Mouse (Mus musculus) limb, embryonic 14.5 days (tissue): ENCODE results near the gene Zswim4. TPM values are rescaled to one million over a fixed set of nuclear protein-coding genes. Genes with fewer than 3 reads are reported as not detected.

ENCODE experiments used
- ATAC-seq: fragments of 200-750 bp; cut with Nextera tagmentation; 2 replicates; pipeline ENCODE4 v1.8.0; 2017; ENCODE audit warnings: low read depth, moderate number of reproducible peaks, moderate TSS enrichment; ENCODE audit not compliant: low FRiP score
- DNase-seq: peaks from one replicate; pipeline ENCODE4 v3.0.0-alpha.2; 2015; ENCODE audit warnings: low spot score
- H3K27ac ChIP-seq: fragments of 300-500 bp; sonication (generic); replicated peaks from 2 replicates; pipeline ENCODE4 v1.5.1; 2014; ENCODE audit warnings: low read depth, mild to moderate bottlenecking, low read length, moderate library complexity, mixed read lengths
- H3K27me3 ChIP-seq: fragments of 300-500 bp; sonication (generic); 2 replicates; pipeline ENCODE4 v1.6.1; 2014; ENCODE audit warnings: low read length, mixed read lengths; ENCODE audit not compliant: control insufficient read depth, insufficient read depth
- H3K36me3 ChIP-seq: fragments of 300-500 bp; sonication (generic); 2 replicates; pipeline ENCODE4 v1.6.1; 2014; ENCODE audit warnings: mild to moderate bottlenecking, low read length, moderate library complexity, mixed read lengths; ENCODE audit not compliant: control insufficient read depth, insufficient read depth
- H3K4me1 ChIP-seq: fragments of 300-500 bp; sonication (generic); 2 replicates; pipeline ENCODE4 v1.6.1; 2014; ENCODE audit warnings: antibody characterized with exemption, low read length, mixed read lengths; ENCODE audit not compliant: control insufficient read depth, insufficient read depth
- H3K4me2 ChIP-seq: fragments of 300-500 bp; sonication (generic); replicated peaks from 2 replicates; pipeline ENCODE4 v1.6.1; 2014; ENCODE audit warnings: low read depth, mild to moderate bottlenecking, low read length, moderate library complexity; ENCODE audit not compliant: severe bottlenecking
- H3K4me3 ChIP-seq: fragments of 300-500 bp; sonication (generic); replicated peaks from 2 replicates; pipeline ENCODE4 v1.5.1; 2014; ENCODE audit warnings: low read length
- H3K9ac ChIP-seq: fragments of 300-500 bp; sonication (generic); 2 replicates; pipeline ENCODE4 v1.6.1; 2014; ENCODE audit warnings: mild to moderate bottlenecking, low read depth, low read length, moderate library complexity; ENCODE audit not compliant: severe bottlenecking
- H3K9me3 ChIP-seq: fragments of 300-500 bp; sonication (generic); 2 replicates; pipeline ENCODE4 v1.6.1; 2016; ENCODE audit warnings: low read length; ENCODE audit not compliant: control insufficient read depth
- POLR2A ChIP-seq: fragments of 200-500 bp; IDR thresholded peaks from 2 replicates; pipeline ENCODE4 v1.8.0; 2012; ENCODE audit warnings: inconsistent platforms, mild to moderate bottlenecking, moderate library complexity, borderline replicate concordance; ENCODE audit not compliant: insufficient read depth, insufficient read length; ENCODE audit errors: extremely low read depth
- WGBS: fragments of 180-500 bp; shearing (Covaris S2); extraction: QIAGEN DNeasy Blood & Tissue Kit; methylation state at CpG from one replicate; pipeline ENCODE4 v1.1.7; 2014; 5-methylcytosine and 5-hydroxymethylcytosine counted together
- polyA plus RNA-seq, 2 experiments: library from polyadenylated mRNA; depleted of rRNA in 1 of 2; stranded (reverse) in 1 of 2; unstranded in 1 of 2; fragments of >200 nt; fragmentation: Nextera tagmentation in 1 of 2; extraction: Ambion mirVana in 1 of 2; gene quantifications; 2 replicates each; pipeline versions ENCODE4 v1.2.1 to v1.2.3; 2012 to 2014

Zswim4 gene
- polyA plus RNA-seq, 2 experiments, result 13.9 to 23.8 TPM

- peak; percentile 40 for DNase-seq
- H3K36me3 ChIP-seq, result peaks cover 73% of the 10 kb centered on the region
- no peak overlapping the region for H3K9ac ChIP-seq
- ATAC-seq, result no peak
- H3K4me1 ChIP-seq, result peaks cover 14% of the 10 kb centered on the region
- no peak overlapping the region; the same call in 1 of the 2 replicates for H3K4me2 ChIP-seq
- H3K9me3 ChIP-seq, result no peaks in the 10 kb centered on the region
- 51% methylated on average over 7 of the region's 7 CpGs for WGBS
- peak overlapping the region; percentile 58 for H3K27ac ChIP-seq
- H3K4me3 ChIP-seq, result no peak overlapping the region
- TF ChIP-seq POLR2A, result no peak
- H3K27me3 ChIP-seq, result no peaks in the 10 kb centered on the region
Measured at GRCm38 (mm10) chr8:84207811-84208210, 29.0 kb downstream of the Zswim4 start.

GRCm38 (mm10) chr8:84206666-84207065 is 30.2 kb downstream of the Zswim4 start:
- no peaks in the 10 kb centered on the region for H3K27me3 ChIP-seq
- peaks cover 26% of the 10 kb centered on the region for H3K4me1 ChIP-seq
- DNase-seq (no peak), ATAC-seq (no peak)
- H3K36me3 ChIP-seq, result peaks cover 61% of the 10 kb centered on the region
- 95% methylated on average over 3 of the region's 3 CpGs for WGBS
- H3K27ac ChIP-seq, result no peak overlapping the region
- no peak for TF ChIP-seq POLR2A
- no peak overlapping the region for H3K4me3 ChIP-seq
- no peak overlapping the region for H3K9ac ChIP-seq
- no peaks in the 10 kb centered on the region for H3K9me3 ChIP-seq
- no peak overlapping the region for H3K4me2 ChIP-seq

GRCm38 (mm10) chr8:84205073-84205472 is 31.8 kb downstream of the Zswim4 start:
- no peak for DNase-seq
- ATAC-seq, result no peak
- TF ChIP-seq POLR2A, result no peak
- H3K27ac ChIP-seq, result no peak overlapping the region
- H3K36me3 ChIP-seq, result peaks cover 51% of the 10 kb centered on the region
- H3K9me3 ChIP-seq, result no peaks in the 10 kb centered on the region
- WGBS, result 96% methylated on average over 5 of the region's 5 CpGs
- H3K9ac ChIP-seq, result no peak overlapping the region
- no peak overlapping the region for H3K4me3 ChIP-seq
- H3K4me2 ChIP-seq, result no peak overlapping the region
- H3K4me1 ChIP-seq, result peaks cover 33% of the 10 kb centered on the region
- no peaks in the 10 kb centered on the region for H3K27me3 ChIP-seq

GRCm38 (mm10) chr8:84203975-84204772 is 32.7 kb downstream of the Zswim4 start:
- H3K27ac ChIP-seq, result peak overlapping the region; percentile 99
- H3K27me3 ChIP-seq, result no peaks in the 10 kb centered on the region
- DNase-seq (peak; percentile 35), ATAC-seq (peak; percentile 2; the same call in 1 of the 2 replicates)
- 49% methylated on average over 13 of the region's 13 CpGs for WGBS
- peaks cover 42% of the 10 kb centered on the region for H3K36me3 ChIP-seq
- H3K4me3 ChIP-seq, result peak overlapping the region; percentile 77
- H3K4me2 ChIP-seq, result peak overlapping the region; percentile 96
- peak overlapping the region; percentile 59 for H3K9ac ChIP-seq
- peaks cover 42% of the 10 kb centered on the region for H3K4me1 ChIP-seq
- TF ChIP-seq POLR2A, result no peak
- no peaks in the 10 kb centered on the region for H3K9me3 ChIP-seq

- 7% methylated on average over 33 of the region's 34 CpGs for WGBS
- peak; percentile 67 for ATAC-seq
- peaks cover 51% of the 10 kb centered on the region for H3K4me1 ChIP-seq
Measured at GRCm38 (mm10) chr8:84202938-84203917, 33.6 kb downstream of the Zswim4 start.

More at GRCm38 (mm10) chr8:84202938-84203917, 33.6 kb downstream of the Zswim4 start:
- H3K9ac ChIP-seq, result peak overlapping the region; percentile 59
- H3K27me3 ChIP-seq, result no peaks in the 10 kb centered on the region
- TF ChIP-seq POLR2A, result no peak; the same call in 1 of the 2 replicates
- peak overlapping the region; percentile 96 for H3K4me2 ChIP-seq
- peaks cover 32% of the 10 kb centered on the region for H3K36me3 ChIP-seq
- no peaks in the 10 kb centered on the region for H3K9me3 ChIP-seq
- peak overlapping the region; percentile 99 for H3K27ac ChIP-seq
- H3K4me3 ChIP-seq, result peak overlapping the region; percentile 77
- DNase-seq, result peak; percentile 86
